In genomic region chr14:22073385-22073784, GRCm38 (mm10) we compare ENCODE assay signal across 21 mouse cellular contexts. TPM values are rescaled to one million over a fixed set of nuclear protein-coding genes. Genes with fewer than 3 reads are reported as not detected.
DNase-seq lines count a peak whose midpoint lies in the region; ATAC-seq lines count a peak whose summit lies in the region.
"Had no signal": no experiment of that assay in that cellular context is flagged by ENCODE, and none has a peak within 500 bp of the region (broad histone marks: within the 10 kb centered on the region; RNA-seq: fewer than 3 reads in every experiment).

No protein-coding gene starts in this region.

- ATAC-seq in common myeloid progenitor, adult 5-6 weeks (replicated peaks; ENCODE audit: low read depth, poor library complexity, severe bottlenecking): 0 out of 2 replicates have a peak, but pooled peaks have one; percentile 22
- peak; percentile 90 for ATAC-seq in granulocyte monocyte progenitor cell, adult 5-6 weeks (replicated peaks; ENCODE audit: poor library complexity, severe bottlenecking)
- peak; percentile 79 for ATAC-seq in megakaryocyte, adult 5-6 weeks (ENCODE audit: poor library complexity, severe bottlenecking)
- ATAC-seq in megakaryocyte progenitor cell, adult 5-6 weeks (replicated peaks; ENCODE audit: poor library complexity): peak; percentile 60
- ATAC-seq in erythroid progenitor cell, adult 5-6 weeks (replicated peaks; ENCODE audit: low FRiP score, poor library complexity, severe bottlenecking): no peak
- ATAC-seq: activated CD4-positive, CD25-positive, alpha-beta regulatory T cell, adult 4 months; CD4-positive, CD25-positive, alpha-beta regulatory T cell, adult 4 months; Patski had no signal

- intact Hi-C loops in gastrocnemius, postnatal 14 days (cut with DNase I; ENCODE audit: low total_unique reads): no loop called here

- no peak for DNase-seq in B cell, adult 2 months
- no peak for DNase-seq in gastrocnemius, postnatal 14 days
- DNase-seq in thymus, postnatal 25 days: no peak
- DNase-seq: adrenal gland, adult 2 months; adrenal gland, adult 8-10 months; adrenal gland, postnatal 10 days; adrenal gland, postnatal 14 days; adrenal gland, postnatal 25 days; adrenal gland, postnatal 36 days; cerebellum, adult 11 months; cerebellum, adult 11-12 months; cerebellum, adult 18-20 months had no signal

RNA-seq across cellular contexts. Expression of gene Lrmda, which starts 53.9 kb away (rescaled TPM):
- 13.2 and 16.1 TPM in 2 replicates for total RNA-seq in common myeloid progenitor, adult 5-6 weeks (2017)
- 30.9 and 34.8 TPM in 2 replicates for total RNA-seq in granulocyte monocyte progenitor cell, adult 5-6 weeks (2014; fragmentation: Nextera tagmentation)
- 19.3 and 23.4 TPM in 2 replicates for total RNA-seq in granulocyte monocyte progenitor cell, adult 5-6 weeks (2017)
- total RNA-seq in megakaryocyte, adult 5-6 weeks (2015): 10.9 and 11.2 TPM in 2 replicates
- total RNA-seq in megakaryocyte, adult 5-6 weeks (2017): 12.6 and 15.6 TPM in 2 replicates
- 25.9 and 27.0 TPM in 2 replicates for total RNA-seq in megakaryocyte progenitor cell, adult 5-6 weeks (2015)
- 14.6 and 20.9 TPM in 2 replicates for total RNA-seq in megakaryocyte progenitor cell, adult 5-6 weeks (2017)
- 12.2 TPM in 1 of 2 replicates, not detected in the other for total RNA-seq in erythroid progenitor cell, adult 5-6 weeks (2015; ENCODE audit: low replicate concordance)
- total RNA-seq in erythroid progenitor cell, adult 5-6 weeks (2017; ENCODE audit: low replicate concordance): not detected in 2 replicates
- total RNA-seq in gastrocnemius, postnatal 14 days (2021): 1 to 10 TPM; 1.6 to 1.7 TPM
- total RNA-seq: G1E had no signal
